Mouse (Mus musculus) layer of hippocampus, adult 8-10 months (tissue): ENCODE results near the gene Ptpre. TPM values are rescaled to one million over a fixed set of nuclear protein-coding genes. Genes with fewer than 3 reads are reported as not detected.
A peak's percentile ranks its signal among the peaks of the same experiment; 100 is the strongest.
"Not testable (repeated sequence)": the region's sequence is repeated elsewhere in the genome, so short reads cannot be mapped to it uniquely, and the experiment has no call there.

Experiments used
- DNase-seq, 2 experiments: peaks; one replicate each; pipeline ENCODE4 v3.0.0; 2022; ENCODE audit warnings: low spot score in 2 of 2
- total RNA-seq, 4 experiments: library from RNA; stranded (reverse); gene quantifications; 2 replicates each; pipeline ENCODE4 v1.2.4; 2022

Ptpre gene
- total RNA-seq, 4 experiments from 2014 or later: 49.5 to 52.8 (median 51.5) TPM

DNA sequence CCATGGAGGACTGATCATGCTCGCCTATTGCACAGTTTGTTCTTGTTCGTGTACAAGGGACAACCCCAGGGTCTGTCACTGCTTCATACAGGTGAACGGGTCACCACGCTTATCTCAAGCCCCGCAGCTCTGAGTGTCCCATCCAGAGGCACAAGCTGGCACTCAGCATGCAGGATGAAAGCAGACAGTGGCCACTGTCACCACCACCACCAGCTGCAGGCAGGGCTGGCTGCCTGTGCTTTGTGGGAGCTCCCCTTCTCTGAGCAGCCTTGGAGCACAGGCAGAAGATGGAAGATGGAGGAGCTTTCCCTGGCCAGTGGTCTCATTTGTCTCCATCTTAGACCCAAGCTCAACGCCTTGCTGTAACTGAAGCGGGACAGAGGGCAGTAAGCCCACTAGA lies 147.7 kb downstream of the Ptpre start:
- DNase-seq: no peak

DNA sequence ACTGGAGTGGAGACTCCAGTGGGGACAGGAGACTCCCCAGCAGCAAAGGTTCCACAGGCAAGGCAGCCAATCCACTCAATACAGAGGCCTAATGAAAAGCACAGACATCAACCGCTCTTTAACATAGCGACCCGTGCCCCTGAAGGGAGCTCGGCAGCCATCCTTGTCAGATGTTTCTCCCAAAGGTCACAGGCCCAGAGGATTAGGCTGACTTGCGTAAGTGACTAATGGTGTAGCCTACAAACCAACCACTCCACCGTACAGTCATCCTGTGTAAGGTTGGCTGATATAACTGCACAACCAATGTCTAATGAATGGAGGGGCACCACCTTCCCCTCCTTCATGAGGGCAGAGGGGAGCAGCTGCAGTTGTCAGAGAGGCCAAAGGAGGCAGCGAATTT lies 152.1 kb downstream of the Ptpre start:
- DNase-seq: no peak

DNA sequence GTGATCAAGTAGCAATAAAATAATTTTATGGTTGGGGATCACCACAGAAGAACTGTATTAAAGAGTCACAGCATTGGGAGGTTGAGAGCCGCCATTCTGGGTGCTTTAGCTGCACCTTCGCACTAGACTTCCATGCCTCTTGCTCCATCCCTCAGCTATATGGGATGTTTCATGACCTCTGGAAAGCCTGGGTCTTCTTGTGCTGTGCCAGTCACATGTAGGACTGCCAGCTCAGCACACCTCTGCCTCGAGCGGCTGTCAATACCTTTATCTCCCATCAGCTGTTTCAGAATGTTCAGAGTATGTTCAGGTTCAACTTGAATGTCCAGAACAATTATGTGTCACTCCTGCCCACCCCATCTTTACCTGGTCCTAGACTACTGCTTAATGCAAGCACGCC lies 154.7 kb downstream of the Ptpre start:
- no peak for DNase-seq

GRCm38 (mm10) chr7:135694130-135694529 lies 156.8 kb downstream of the Ptpre start:
- no peak for DNase-seq

DNA sequence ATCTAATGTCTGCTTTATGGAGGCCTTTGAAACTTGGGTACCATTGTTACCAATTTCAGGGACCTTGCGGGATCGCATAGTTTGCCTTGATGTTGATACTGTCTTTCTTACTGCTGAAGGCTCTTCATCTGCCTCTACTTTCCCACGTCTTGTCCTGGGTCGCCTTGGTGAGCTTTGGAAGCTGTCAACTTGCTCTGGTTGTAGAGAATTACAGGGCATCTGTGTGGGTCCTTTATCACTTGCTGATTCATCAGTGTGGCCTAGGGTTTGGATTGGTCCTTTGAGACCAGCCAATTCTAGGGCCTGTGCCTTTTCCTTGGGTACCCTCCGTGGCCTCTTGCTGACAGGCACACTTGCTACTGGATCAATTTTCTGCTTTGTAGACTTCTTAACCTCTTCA lies 157.5 kb downstream of the Ptpre start:
- DNase-seq: no peak

- DNase-seq: no peak
These were observed 158.8 kb downstream of the Ptpre start for GRCm38 (mm10) chr7:135696127-135696526.

DNA sequence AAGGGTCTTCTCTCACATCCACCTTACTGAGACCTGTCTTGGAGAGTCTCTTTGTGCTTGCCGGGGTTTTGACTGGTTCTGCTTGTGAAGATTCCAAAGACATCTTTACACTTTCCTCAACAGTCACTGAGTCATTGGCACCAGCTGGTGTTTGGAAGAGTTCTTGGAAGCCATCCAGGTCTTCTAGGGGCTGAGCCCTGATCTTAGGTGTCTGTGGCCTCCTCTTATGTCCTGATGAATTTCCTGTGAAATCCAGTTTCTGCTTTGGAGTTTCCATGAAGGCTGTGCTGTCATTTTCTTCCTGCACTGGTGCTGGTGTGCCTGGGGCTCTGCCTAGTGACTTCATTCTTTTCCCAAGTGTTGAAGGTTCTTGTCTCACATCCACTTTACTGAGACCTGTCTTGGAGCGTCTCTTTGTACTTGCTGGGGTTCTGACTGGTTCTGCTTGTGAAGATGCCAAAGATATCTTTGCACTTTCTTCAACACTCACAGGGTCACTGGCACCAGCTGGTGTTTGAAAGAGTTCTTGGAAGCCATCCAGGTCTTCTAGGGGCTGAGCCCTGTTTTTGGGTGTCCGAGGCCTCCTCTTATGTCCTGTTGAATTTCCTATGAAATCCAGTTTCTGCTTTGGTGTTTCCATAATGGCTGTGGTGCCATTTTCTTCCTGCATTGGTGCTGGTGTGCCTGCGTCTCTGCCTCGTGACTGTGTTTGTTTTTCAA lies 159.9 kb downstream of the Ptpre start:
- DNase-seq: not testable (repeated sequence)

DNA sequence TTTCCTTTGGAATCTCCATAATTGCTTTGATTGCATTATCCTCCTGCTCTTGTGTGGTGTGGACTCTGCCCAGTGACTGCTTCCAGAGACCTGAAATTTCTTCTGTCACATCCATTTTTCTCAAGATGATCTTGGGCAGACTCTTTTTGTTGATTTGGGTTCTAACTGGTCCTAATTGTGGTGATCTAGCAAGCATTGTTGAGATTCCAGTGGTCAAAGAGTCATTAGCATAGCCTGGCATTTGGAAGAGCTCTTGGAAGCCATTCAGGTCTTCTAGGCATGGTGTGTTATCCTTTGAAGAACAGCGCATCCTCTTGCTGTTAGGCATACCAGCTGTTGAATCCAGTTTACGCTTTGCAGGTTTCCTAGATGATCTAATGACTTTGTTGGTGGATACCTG lies 161.1 kb downstream of the Ptpre start:
- DNase-seq: no peak

DNA sequence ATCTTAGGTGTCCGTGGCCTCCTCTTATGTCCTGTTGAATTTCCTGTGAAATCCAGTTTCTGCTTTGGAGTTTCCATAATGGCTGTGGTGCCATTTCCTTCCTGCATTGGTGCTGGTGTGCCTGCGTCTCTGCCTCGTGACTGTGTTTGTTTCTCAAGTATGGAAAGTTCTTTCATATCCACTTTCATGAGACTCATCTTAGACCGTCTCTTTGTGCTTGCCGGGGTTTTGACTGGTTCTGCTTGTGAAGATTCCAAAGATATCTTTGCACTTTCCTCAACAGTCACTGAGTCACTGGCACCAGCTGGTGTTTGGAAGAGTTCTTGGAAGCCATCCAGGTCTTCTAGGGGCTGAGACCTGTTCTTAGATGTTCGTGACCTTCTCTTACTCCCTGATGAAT lies 162.1 kb downstream of the Ptpre start:
- not testable (repeated sequence) for DNase-seq

- DNase-seq: no peak
These were observed 166.4 kb downstream of the Ptpre start for GRCm38 (mm10) chr7:135703600-135704148.

- no peak for DNase-seq
These were observed 167.0 kb downstream of the Ptpre start for GRCm38 (mm10) chr7:135704251-135704650.

DNA sequence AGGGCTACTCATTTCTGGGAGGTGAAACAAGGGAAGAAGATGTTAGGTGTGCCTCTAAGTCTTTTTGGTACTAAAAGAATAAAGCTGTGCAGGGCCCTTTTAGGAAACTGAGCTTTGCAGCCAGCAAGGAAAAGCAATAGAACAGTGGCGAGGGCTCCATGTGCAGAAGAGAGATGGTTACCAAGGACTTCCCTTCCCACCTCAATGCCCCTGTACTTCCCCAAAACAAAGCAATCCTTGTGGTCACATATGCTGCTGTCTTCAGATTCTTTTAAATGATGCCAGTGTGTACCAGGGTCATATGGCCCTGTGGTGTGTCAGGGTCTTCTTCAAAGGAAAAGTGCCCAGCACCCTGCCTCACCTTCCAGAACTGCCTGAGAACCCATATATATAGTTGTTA lies 167.8 kb downstream of the Ptpre start:
- DNase-seq: no peak

DNA sequence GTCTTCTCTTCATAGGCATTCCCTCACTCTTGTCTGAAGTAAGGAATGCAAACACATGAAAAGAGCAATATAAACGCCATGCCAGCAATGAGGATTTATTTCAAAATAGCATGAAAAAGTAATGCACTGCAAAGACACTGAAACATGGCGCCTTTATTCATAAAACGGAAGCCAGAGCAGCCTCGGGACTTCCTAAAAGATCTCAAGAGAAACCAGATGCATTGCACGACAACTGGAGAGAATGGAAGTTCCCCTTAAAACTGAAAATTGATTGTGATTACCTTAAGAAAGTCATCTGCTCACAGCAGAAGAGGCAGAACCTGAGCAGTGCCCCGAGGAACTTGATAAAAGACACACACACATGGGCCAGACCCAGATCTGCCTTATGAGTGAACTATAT lies 168.5 kb downstream of the Ptpre start:
- no peak for DNase-seq

DNA sequence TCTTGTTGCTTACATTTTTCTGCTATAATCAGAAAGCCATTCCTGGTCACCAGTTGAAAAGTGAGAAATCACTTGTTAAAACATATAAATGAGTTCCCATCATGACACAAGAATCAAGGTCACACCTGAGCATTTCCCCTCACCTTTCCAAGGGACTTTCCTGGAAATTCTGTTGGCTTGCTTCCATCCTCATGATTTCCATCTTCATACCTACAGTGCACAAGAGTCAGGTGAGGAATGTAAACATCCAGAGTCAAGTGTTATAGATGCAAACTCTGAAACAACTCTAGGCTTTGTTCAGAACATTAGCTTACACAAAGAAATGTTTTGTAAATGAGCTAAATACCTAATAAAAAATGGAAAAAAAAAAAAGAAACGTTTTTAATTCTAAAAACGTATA lies 173.4 kb downstream of the Ptpre start:
- DNase-seq: no peak

DNA sequence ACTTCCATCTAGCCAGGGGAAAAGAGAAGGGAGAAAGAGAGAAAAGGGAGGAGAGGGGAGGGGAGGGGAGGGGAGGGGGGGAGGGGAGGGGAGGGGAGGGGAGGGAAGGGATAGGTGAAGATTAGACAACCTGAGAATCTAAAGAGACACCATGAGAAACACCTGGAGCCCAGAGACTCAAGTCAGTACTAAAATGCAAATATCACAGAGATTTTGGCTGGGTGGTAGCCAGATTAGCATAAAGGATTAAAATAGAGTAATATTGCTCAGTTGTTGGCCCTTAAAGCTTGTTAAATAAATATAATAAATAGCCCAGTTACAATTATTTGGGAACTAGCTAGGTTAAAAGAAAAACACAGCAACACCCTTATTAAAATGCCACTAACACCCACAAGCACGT lies 175.3 kb downstream of the Ptpre start:
- no peak for DNase-seq

DNA sequence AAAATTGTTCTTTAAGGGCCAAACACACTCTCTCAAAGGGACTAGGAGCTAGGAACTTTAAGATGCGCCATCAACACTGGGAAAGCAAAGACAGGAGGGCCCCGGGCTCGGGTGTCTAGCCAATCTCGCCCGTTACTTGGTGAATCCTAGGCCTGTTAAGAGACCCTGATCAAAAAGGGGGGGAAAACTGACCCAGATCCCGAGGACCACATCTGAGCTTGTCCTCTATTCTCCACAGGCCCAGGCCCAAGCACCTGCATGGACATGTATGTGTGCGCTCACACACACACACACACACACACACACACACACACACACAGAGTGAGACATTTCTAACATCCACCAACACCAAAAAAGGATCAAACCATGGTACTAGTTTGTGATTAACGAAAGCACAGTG lies 176.0 kb downstream of the Ptpre start:
- DNase-seq: no peak

DNA sequence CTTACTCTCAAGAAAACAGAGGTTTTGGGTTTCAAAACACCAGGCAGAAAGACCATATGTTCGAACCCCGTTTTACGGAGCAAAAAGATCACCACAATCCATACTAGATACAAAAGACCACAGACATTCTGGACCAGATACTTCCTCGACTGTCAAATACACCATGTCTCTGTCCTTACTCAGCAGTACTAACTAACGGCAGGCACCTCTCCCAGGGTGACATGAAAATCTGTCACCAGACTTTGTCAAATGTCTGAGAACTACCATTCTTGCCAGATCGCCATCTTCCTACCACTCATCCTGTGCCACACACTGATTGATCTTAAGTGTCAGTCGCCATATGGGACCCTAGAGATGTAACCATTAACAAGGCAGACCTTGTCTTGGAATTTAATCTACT lies 177.9 kb downstream of the Ptpre start:
- no peak for DNase-seq

- no peak for DNase-seq
These were observed 178.6 kb downstream of the Ptpre start, which contains the start of gene Mki67 for GRCm38 (mm10) chr7:135715642-135716444. TSS of gene Mki67 (minus strand) at chr7:135716361.

GRCm38 (mm10) chr7:135716445-135716877 lies 179.2 kb downstream of the Ptpre start:
- DNase-seq: peak; percentile 57 to 70

GRCm38 (mm10) chr7:135716968-135717557 lies 179.8 kb downstream of the Ptpre start:
- DNase-seq: no peak

GRCm38 (mm10) chr7:135721436-135721992 lies 184.2 kb downstream of the Ptpre start:
- DNase-seq: no peak
